Mouse (Mus musculus) forelimb bud, embryonic 11.5 days (tissue): ENCODE results near the gene Zfp719.

ENCODE experiments used
- DNase-seq: peaks from one replicate; pipeline ENCODE4 v3.0.0-alpha.2; 2012; ENCODE audit warnings: low read depth, low spot score

Gene Zfp719

GRCm38 (mm10) chr7:43579440-43580171 is at the start of gene Zfp719:
Zfp719 (plus strand) TSS chr7:43579610.
- peak; percentile 97 for DNase-seq

GRCm38 (mm10) chr7:43530216-43530785 is 49.1 kb upstream of the Zfp719 start:
- no peak for DNase-seq

- no peak for DNase-seq
These were observed 46.4 kb upstream of the Zfp719 start for GRCm38 (mm10) chr7:43532936-43533505.

- DNase-seq = no peak
These were observed 40.9 kb upstream of the Zfp719 start for GRCm38 (mm10) chr7:43538524-43538923.

- DNase-seq = no peak
These were observed 35.0 kb upstream of the Zfp719 start, which contains the start of gene Cd33 for GRCm38 (mm10) chr7:43544225-43544977. Cd33 (minus strand) TSS chr7:43544428.

GRCm38 (mm10) chr7:43545656-43546545 is 33.5 kb upstream of the Zfp719 start:
- no peak for DNase-seq

GRCm38 (mm10) chr7:43547666-43548065 is 31.7 kb upstream of the Zfp719 start:
- no peak for DNase-seq

- no peak for DNase-seq
These were observed 31.2 kb upstream of the Zfp719 start for GRCm38 (mm10) chr7:43548206-43548605.

- no peak for DNase-seq
These were observed 26.3 kb upstream of the Zfp719 start for GRCm38 (mm10) chr7:43553153-43553552.

GRCm38 (mm10) chr7:43554550-43554949 is 24.9 kb upstream of the Zfp719 start:
- peak; percentile 11 for DNase-seq

- DNase-seq = no peak
These were observed 24.1 kb upstream of the Zfp719 start for GRCm38 (mm10) chr7:43555351-43555750.

- no peak for DNase-seq
These were observed 22.5 kb upstream of the Zfp719 start for GRCm38 (mm10) chr7:43556901-43557300.

GRCm38 (mm10) chr7:43562006-43562633 is 17.3 kb upstream of the Zfp719 start, which contains the start of gene Zfp658:
Zfp658 (plus strand) TSS chr7:43562256.
- DNase-seq = peak; percentile 94

GRCm38 (mm10) chr7:43562651-43563070 is 16.7 kb upstream of the Zfp719 start:
- peak; percentile 46 for DNase-seq

GRCm38 (mm10) chr7:43563300-43563699 is 16.1 kb upstream of the Zfp719 start:
- no peak for DNase-seq

GRCm38 (mm10) chr7:43571216-43571615 is 8.2 kb upstream of the Zfp719 start:
- DNase-seq = no peak

- no peak for DNase-seq
These were observed 1.1 kb downstream of the Zfp719 start for GRCm38 (mm10) chr7:43580526-43580925.

- DNase-seq = no peak
These were observed 5.4 kb downstream of the Zfp719 start for GRCm38 (mm10) chr7:43584790-43585189.

GRCm38 (mm10) chr7:43601884-43602283 is 22.5 kb downstream of the Zfp719 start:
- DNase-seq = no peak

GRCm38 (mm10) chr7:43606896-43607742 is 27.7 kb downstream of the Zfp719 start, which contains the start of gene Zfp819:
Zfp819 (plus strand) TSS chr7:43607169.
- DNase-seq = peak; percentile 71
